Mouse (Mus musculus) intestine, embryonic 16.5 days (tissue): Measurements from ENCODE around the gene Clic4. TPM values are rescaled to one million over a fixed set of nuclear protein-coding genes. Genes with fewer than 3 reads are reported as not detected.

Source experiments
- polyA plus RNA-seq: library from polyadenylated mRNA; unstranded; fragments of >200 nt; fragmentation: Nextera tagmentation; extraction: Ambion mirVana; gene quantifications from 2 replicates; pipeline ENCODE4 v1.2.1, GENCODE M21; 2015

Clic4 gene
- polyA plus RNA-seq, 1 experiment from 2014 or later, result 107 TPM

Other genes starting within 250 kb of the Clic4 start
- gene Runx3, start 152.2 kb downstream of the Clic4 start, polyA plus RNA-seq, result 0.31 and 0.33 TPM in 2 replicates
- 152 and 176 TPM in 2 replicates for gene Srrm1, start 80.5 kb upstream of the Clic4 start, polyA plus RNA-seq
- 6.1 and 7.3 TPM in 2 replicates for gene Ncmap, start 125.4 kb upstream of the Clic4 start, polyA plus RNA-seq
- 14.1 and 14.5 TPM in 2 replicates for gene Rcan3, start 161.0 kb upstream of the Clic4 start, polyA plus RNA-seq
- 0.27 and 0.29 TPM in 2 replicates for gene Stpg1, start 222.0 kb upstream of the Clic4 start, polyA plus RNA-seq
- gene Nipal3, start 222.2 kb upstream of the Clic4 start, polyA plus RNA-seq, result 5.2 and 5.6 TPM in 2 replicates